Mouse (Mus musculus): ENCODE measurements around the gene Tbl3.
"Not testable (repeated sequence)": the region's sequence is repeated elsewhere in the genome, so short reads cannot be mapped to it uniquely, and the experiment has no call there.

Tbl3 gene

GRCm38 (mm10) chr17:24695326-24696010 lies 12.0 kb downstream of the Tbl3 start:
- DNase-seq: no peak

DNA sequence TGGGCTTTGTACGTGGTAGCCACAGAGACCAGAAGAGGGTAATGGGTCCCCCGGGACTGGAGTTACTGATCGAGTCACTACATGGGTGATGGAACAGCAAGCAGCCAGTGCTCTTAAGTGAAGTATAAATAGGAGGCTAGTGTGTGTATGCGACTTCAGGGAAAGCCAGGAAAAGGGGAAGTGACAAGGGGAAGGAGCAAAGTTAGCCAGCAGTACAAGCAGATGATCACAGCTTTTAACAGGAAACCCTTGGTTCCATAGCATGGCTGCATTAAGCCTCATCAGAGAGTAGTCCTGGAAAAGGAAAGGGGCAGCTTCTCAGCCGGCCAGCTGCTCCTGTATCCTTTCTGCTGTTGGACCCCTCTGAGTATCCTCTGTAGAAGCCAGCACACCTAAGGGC lies 15.1 kb downstream of the Tbl3 start:
- no peak for DNase-seq

GRCm38 (mm10) chr17:24689251-24690081 lies 18.0 kb downstream of the Tbl3 start, which contains the start of gene Syngr3:
Gene Syngr3 (minus strand): TSS chr17:24689955.
- DNase-seq: peak; percentile 68

- DNase-seq: no peak
Observed at GRCm38 (mm10) chr17:24687599-24687998, 19.9 kb downstream of the Tbl3 start.

DNA sequence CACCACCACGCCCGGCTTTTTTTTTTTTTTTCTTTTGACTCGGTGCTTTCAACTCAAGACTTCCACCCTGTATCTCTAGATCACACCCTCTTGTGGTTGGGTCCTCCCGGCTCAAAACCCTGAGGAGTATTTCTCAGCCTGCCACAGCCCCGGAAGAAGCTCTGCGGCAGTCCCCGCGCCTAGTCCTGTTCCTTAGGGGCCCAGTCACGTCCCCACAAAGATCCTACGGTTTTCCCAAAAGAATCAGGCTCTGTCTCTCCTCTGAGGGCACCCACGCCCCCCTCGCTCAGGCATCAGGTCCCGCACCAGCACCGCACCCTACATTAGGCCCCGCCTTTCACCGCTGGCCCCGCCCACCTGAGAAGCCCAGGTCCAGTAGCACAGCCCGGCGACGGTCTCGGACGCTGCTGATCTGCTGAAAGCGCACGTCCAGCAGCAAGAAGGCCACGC lies 20.3 kb downstream of the Tbl3 start:
- DNase-seq: no peak

DNA sequence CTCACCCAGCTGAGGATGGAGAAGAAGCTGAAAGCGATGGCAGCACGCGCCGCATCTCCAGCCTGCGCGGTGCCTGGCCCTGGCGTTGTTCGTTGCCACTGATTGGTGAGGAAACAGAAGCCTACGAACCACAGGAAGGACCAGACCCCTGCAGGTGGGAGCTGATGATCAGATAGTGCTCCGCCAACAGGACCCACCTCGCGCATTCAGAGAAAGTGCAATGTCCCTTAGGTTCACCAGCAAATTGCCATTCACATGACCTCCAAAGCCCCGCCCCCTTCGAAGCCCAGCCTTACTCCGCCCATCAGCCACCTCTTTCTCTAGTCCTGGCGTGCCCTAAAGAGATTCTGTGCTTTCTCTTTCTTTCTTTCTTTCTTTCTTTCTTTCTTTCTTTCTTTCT lies 20.9 kb downstream of the Tbl3 start:
- no peak for DNase-seq

DNA sequence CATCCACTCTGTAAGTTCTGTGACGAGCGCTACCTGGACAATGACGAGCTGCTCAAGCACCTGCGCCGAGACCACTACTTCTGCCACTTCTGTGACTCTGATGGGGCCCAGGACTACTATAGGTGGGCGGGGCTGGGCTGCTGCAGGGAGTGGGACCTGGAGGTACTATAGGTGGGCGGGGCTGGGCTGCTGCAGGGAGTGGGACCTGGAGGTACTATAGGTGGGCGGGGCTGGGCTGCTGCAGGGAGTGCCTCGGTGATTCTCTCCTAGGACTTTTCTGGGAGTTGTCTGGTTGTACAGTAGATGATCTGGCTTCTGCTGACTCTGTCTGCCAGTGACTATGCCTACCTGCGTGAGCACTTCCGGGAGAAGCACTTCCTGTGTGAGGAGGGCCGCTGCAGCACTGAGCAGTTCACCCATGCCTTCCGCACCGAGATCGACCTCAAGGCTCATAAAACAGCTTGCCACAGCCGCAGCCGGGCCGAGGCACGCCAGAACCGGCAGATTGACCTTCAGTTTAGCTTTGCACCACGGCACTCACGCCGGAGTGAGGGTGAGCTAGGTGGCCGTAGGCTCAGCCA lies 29.9 kb downstream of the Tbl3 start:
- DNase-seq: no peak

DNA sequence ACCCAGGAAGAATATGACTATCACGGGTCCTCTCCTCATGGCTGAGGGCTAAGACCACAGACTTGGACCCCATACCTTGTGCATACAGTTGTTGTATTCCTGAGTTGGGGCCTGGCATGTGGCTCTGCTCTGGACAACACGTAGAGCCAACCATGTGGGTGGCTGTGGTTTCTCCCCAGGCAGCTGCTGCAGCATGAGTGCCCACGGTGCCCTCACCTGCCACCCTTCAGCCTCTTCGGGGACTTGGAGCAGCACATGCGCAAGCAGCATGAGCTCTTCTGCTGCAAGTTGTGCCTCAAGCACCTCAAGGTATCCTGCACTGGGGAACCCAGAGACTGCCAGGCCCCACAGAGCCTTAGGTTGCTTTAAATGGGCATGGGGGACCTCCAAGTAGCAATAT lies 30.6 kb downstream of the Tbl3 start:
- no peak for DNase-seq

DNA sequence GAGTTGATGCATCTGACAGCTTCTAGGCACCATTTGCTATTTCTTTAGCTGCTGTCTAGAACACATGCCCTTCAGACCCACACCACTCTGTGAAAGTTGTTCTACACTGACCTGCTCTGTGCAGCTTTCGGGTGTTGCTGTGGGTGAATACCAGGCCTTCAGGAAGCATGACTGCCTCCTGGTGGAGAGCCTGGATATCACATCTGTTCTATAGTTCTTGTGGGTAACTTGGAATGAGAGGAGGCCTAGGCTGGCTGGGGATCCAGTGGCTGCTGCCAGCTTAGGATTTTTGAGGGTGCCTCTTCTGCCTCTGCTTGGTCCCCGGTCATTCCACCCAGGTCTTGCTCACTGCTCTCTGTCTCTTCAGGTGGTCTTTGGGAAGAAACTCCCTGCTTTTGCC lies 31.3 kb downstream of the Tbl3 start:
- DNase-seq: peak; percentile 77

- DNase-seq: no peak
Observed at GRCm38 (mm10) chr17:24674277-24674676, 33.2 kb downstream of the Tbl3 start.

- DNase-seq: no peak
Observed at GRCm38 (mm10) chr17:24672141-24672540, 35.3 kb downstream of the Tbl3 start.

GRCm38 (mm10) chr17:24671346-24671745 lies 36.1 kb downstream of the Tbl3 start:
- no peak for DNase-seq

DNA sequence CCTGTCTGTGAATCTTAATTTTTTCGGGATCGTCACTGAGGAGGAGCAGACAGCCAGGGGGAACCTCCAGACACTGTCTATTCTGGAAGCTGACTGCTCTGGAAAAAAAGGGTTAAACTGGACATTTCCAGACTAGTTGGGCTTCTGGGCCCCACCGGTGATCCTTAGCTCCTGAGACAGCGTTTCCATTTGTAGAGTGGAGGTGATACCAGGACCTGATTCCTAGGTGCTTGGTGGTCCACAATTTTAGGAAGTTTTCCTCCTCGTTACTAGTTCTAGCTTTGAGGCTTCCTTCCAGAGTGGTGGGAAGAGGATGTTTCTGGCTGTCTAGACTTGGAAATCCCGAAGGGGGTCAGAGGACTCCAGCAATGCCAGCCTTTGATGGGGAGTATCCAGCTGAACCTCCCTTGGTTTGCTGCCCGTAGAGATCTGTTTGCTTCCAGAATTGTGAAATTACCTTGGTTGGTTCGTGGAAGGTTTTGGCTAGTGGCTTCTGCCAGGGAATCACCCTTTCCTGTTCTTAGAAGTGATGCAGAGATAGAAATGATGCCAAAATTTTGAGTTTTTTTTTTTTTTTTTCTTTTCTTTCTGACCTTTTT lies 37.1 kb downstream of the Tbl3 start:
- DNase-seq: no peak

- peak; percentile 91 for DNase-seq
Observed at GRCm38 (mm10) chr17:24669545-24670245, 37.8 kb downstream of the Tbl3 start, which contains the start of gene Zfp598. Gene Zfp598 (plus strand): TSS chr17:24669687.

- not testable (repeated sequence) for DNase-seq
Observed at GRCm38 (mm10) chr17:24669214-24669544, 38.3 kb downstream of the Tbl3 start.

GRCm38 (mm10) chr17:24667416-24667815 lies 40.0 kb downstream of the Tbl3 start:
- DNase-seq: no peak

DNA sequence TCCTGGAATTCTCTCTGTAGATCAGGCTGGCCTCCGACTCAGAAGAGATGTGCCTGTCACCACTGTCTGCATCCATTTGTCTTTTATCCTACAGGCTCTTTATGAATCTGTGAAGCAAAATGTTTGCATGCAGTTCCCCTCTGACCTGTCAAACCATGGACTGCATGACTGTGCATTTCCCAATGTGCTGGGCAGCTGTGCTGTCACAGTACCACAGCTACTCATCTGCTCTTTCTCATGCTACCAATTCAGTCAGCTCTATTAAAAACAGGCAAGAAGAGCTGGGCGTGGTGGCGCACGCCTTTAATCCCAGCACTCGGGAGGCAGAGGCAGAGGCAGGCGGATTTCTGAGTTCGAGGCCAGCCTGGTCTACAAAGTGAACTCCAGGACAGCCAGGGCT lies 40.4 kb downstream of the Tbl3 start:
- not testable (repeated sequence) for DNase-seq

DNA sequence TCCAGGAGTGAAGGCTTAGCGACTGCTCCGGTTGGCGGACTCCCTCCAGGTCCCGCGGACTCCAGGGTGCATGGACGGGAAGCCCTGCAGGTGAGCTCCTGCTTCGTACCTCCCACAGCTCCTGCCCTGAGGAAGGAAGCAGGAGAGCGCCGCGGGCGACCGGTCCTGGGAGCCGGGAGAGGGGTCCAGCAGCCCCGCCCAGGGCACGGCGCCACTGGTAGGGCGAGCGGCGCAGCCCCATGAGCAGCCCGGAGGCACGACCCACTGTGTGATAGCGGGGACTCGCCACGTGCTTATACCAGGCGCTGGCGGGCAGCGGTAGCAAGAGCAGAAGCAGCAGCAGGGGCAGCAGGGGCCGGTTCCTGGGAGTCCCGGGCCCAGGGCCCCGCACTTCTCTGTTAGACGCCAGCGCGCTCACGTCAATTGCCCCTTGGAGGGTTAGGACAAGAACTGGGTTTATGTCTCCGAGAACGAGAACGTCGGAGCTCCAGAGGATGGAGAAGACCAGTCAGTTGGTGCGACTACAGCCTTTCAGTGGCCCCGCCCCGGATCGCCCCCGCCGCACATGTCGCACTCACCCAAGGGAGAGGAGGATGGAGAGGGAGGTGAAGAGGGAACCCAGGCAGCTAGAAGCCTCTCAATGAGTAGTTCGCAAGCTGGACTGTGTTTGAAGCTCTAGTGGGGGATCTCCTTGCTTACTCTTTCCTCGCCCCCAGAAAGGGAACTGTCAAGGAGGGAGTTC lies 49.3 kb downstream of the Tbl3 start, which contains the start of gene Npw:
Npw (minus strand) TSS at position 441 of the 742 bp plus-strand sequence.
- DNase-seq: no peak

- no peak for DNase-seq
Observed at GRCm38 (mm10) chr17:24654969-24655368, 52.5 kb downstream of the Tbl3 start.

GRCm38 (mm10) chr17:24653967-24654710 lies 53.3 kb downstream of the Tbl3 start:
- peak; percentile 69 for DNase-seq

GRCm38 (mm10) chr17:24651835-24652234 lies 55.6 kb downstream of the Tbl3 start:
- DNase-seq: no peak

All from right cerebral cortex, postnatal 4 days (tissue).